Mouse (Mus musculus) B cell, adult (primary cell): ENCODE results near the gene Plrg1. TPM values are rescaled to one million over a fixed set of nuclear protein-coding genes. Genes with fewer than 3 reads are reported as not detected.

Experiments used
- total RNA-seq: library from RNA; stranded (reverse); gene quantifications from 4 replicates; pipeline ENCODE4 v1.2.4, GENCODE M21; 2023; ENCODE audit not compliant: inconsistent age

Plrg1 gene
- total RNA-seq: 62.3 to 67.8 TPM (median 65.1 TPM) in 4 replicates

GRCm38 (mm10) chr3:83055281-83056038 lies at the start of gene Plrg1:
Gene Plrg1, plus strand, starts transcription at chr3:83055522.

GRCm38 (mm10) chr3:83007557-83007956 lies 47.8 kb upstream of the Plrg1 start, which contains the start of gene Fgg:
Gene Fgg, plus strand, starts transcription at chr3:83007724.

GRCm38 (mm10) chr3:83025475-83026301 lies 29.6 kb upstream of the Plrg1 start, which contains the start of gene Fga:
Gene Fga, plus strand, starts transcription at chr3:83026076.

GRCm38 (mm10) chr3:83049680-83050079 lies 5.6 kb upstream of the Plrg1 start, which contains the start of gene Fgb:
Gene Fgb, minus strand, starts transcription at chr3:83049863.

Other genes starting within 250 kb of the Plrg1 start
- gene Rbm46, start 179.0 kb upstream of the Plrg1 start, total RNA-seq: not detected in 4 replicates
- gene Lrat, start 151.5 kb upstream of the Plrg1 start, total RNA-seq: not detected in 4 replicates
- not detected in 4 replicates for gene Fgg, start 47.8 kb upstream of the Plrg1 start, total RNA-seq
- not detected in 4 replicates for gene Fga, start 29.4 kb upstream of the Plrg1 start, total RNA-seq
- gene Fgb, start 5.7 kb upstream of the Plrg1 start, total RNA-seq: not detected in 4 replicates
- gene Dchs2, start 72.4 kb downstream of the Plrg1 start, total RNA-seq: not detected in 4 replicates